Mouse (Mus musculus) heart, postnatal 10 days (tissue): ENCODE measurements around the gene Vmn2r117. TPM values are rescaled to one million over a fixed set of nuclear protein-coding genes. Genes with fewer than 3 reads are reported as not detected.
"Not testable (repeated sequence)": the region's sequence is repeated elsewhere in the genome, so short reads cannot be mapped to it uniquely, and the experiment has no call there.

ENCODE experiments used
- DNase-seq, 2 experiments: peaks; one replicate each; pipeline ENCODE4 v3.0.0; 2021
- intact Hi-C: fragments of 180-260 bp; cut with DNase I; formaldehyde crosslinking; loops from one replicate; pipeline ENCODE4 v1.15.1; 2025
- total RNA-seq, 2 experiments: library from RNA; stranded (reverse); gene quantifications; 2 replicates each; pipeline ENCODE4 v1.2.3; 2021

Vmn2r117 gene
- total RNA-seq = not detected

DNA sequence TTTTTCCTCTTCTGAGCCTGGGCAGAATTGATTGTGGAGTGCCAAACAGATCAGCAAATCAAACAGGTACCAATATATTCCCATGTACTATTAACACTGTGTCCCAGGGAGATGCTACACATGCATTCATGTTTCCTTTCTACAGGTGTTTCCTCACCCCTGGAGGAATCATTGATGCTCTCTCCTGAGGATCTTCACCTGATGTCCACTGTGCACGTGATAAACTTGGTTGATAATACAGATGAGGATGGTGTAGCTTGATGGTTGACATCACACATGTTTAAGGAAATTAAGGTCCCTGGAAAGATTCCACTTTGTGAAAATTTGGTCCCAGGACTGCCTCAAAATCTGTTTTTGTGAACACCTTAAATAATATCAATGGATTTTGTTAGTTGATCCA, at the start of gene Vmn2r117:
Vmn2r117 (minus strand) TSS at position 101 of the 400 bp plus-strand sequence.
- intact Hi-C loops = loop anchor here (5.0 kb wide), 1 partner anchor 132 kb away; no protein-coding TSS in a partner anchor
- DNase-seq = not testable (repeated sequence)

GRCm38 (mm10) chr17:23522941-23523732, 43.6 kb upstream of the Vmn2r117 start:
- DNase-seq, intact Hi-C loops: not testable (repeated sequence)

DNA sequence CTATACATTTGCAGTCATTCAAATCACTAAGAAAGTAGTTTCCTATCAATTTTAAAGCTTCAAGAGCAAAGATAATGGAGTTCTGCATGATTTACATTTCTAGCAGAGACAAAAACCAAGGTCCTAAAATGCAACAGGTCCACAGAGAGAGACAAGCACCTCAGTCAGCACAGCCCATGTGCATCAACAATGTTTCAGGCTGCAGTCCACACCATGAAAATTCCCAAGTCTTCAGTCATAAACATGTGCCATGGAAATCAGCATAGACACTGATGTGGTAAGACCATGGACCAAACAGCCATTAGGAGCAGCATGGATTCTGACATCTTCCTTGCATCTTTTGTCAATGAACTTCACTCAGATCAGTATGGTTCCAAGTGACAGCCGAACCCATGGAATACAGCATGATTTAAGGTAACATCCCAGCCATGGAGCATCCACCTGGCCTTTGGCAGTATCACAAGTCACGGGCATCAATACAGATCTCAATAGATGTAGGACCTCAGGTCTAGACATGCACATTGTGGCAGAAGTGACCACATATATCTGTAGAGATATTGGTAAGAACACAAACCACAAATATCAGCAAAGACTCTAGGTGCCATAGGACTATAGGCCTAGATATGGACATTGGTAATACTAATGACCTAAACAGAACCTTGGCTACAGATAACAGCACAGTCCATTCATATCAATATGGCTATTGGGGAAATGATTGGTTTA, 39.4 kb upstream of the Vmn2r117 start:
- intact Hi-C loops = no loop called here
- no peak for DNase-seq

DNA sequence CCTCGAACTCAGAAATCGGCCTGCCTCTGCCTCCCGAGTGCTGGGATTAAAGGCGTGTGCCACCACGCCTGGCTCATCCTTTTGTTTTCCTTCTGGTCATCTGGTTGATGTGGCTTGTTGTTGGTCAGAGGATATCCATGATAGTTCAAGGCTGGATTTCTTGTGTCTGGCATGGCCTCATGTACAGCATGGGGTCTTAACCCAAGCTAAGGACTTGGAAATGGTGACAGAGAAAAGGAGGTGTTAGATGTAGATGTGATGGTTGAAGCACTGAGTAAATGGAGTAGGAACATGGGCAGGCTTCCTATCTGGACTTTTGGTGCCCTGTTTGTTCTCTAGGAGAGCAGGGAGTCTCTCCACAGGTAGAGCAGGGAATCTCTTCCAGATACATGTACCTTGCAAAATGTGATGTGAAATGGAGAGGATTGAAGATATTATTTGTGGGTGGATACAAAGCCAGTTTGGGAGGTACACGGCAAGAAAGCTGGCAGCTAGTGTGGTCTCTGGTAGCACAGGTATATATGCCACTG, 46.3 kb downstream of the Vmn2r117 start:
- no peak for DNase-seq
- intact Hi-C loops = loop anchor here (1.0 kb wide), 1 partner anchor 80 kb away; no protein-coding TSS in a partner anchor

Other genes with a start within 250 kb of the Vmn2r117 start
- gene Vmn2r114, start 167.2 kb downstream of the Vmn2r117 start, total RNA-seq = not detected
- not detected for gene Vmn2r115, start 136.0 kb downstream of the Vmn2r117 start, total RNA-seq
- gene Vmn2r116, start 95.1 kb downstream of the Vmn2r117 start, total RNA-seq = not detected
- gene Zfp213, start 84.5 kb upstream of the Vmn2r117 start, total RNA-seq = 1 to 10 TPM; 5.4 to 7.1 TPM
- 10 to 100 TPM in 1 of 2 experiments, 1 to 10 TPM in 1; 8.5 to 10.0 TPM for gene Zfp13, start 119.8 kb upstream of the Vmn2r117 start, total RNA-seq
- gene Zscan10, start 121.2 kb upstream of the Vmn2r117 start, total RNA-seq = not detected
- under 1 TPM; 0.55 to 0.69 TPM for gene Mmp25, start 165.6 kb upstream of the Vmn2r117 start, total RNA-seq
- gene Bicdl2, start 180.8 kb upstream of the Vmn2r117 start, total RNA-seq = not detected
- 100 to 1,000 TPM; 218 to 220 TPM for gene Hcfc1r1, start 193.9 kb upstream of the Vmn2r117 start, total RNA-seq
- gene Thoc6, start 194.2 kb upstream of the Vmn2r117 start, total RNA-seq = 10 to 100 TPM; 21.0 to 21.1 TPM
- gene Tnfrsf12a, start 197.8 kb upstream of the Vmn2r117 start, total RNA-seq = 100 to 1,000 TPM; 138 to 142 TPM
- not detected for gene Cldn6, start 199.6 kb upstream of the Vmn2r117 start, total RNA-seq
- not detected for gene Cldn9, start 204.3 kb upstream of the Vmn2r117 start, total RNA-seq
- not detected for gene 1520401A03Rik, start 243.1 kb upstream of the Vmn2r117 start, total RNA-seq
- 1 to 10 TPM; 7.7 to 9.3 TPM for gene Pkmyt1, start 246.6 kb upstream of the Vmn2r117 start, total RNA-seq